Mouse (Mus musculus) ovary, adult 18-20 months (tissue): Measurements from ENCODE around the gene Kcnj12.

Source experiments
- DNase-seq: peaks from one replicate; pipeline ENCODE4 v3.0.0; 2022; ENCODE audit warnings: low spot score, mixed read lengths

The Kcnj12 gene

DNA sequence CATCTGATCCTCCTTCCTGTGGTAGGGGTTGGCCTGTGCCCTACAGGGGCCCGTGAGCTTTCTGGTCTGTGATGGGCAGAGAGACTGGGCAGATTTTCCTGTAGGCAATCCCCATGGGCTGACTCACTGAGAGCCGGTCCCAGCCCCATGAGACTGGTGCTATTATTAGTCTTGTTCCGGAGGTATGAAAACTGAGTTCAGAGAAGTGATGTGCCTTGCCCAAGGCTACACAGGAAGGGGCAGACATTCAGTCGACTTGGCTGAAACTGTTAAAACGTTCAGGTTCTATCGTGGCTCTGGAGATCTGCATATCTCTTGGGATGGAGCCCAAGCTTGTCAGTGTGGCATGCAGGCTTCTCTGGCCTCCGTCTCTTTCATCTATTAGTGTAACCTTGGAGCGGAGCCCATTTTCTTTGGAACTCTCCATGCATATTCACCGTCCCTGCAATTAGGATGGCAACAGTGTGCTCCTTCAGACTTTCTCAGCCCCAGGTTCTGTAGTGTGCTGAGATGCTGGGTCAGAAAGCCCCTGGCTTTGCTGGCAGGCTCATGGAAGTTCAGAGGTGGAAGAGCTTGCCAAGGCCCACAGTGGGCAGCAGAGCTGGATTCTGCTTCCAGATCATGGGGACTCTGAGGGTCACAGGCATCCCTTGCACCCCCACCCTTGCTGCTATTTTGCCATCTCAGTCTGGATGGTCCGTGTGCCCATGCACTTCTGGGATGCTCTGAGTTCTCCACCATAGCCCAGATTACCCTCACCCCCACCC is 37.5 kb downstream of the Kcnj12 start:
- DNase-seq: peak; percentile 32

DNA sequence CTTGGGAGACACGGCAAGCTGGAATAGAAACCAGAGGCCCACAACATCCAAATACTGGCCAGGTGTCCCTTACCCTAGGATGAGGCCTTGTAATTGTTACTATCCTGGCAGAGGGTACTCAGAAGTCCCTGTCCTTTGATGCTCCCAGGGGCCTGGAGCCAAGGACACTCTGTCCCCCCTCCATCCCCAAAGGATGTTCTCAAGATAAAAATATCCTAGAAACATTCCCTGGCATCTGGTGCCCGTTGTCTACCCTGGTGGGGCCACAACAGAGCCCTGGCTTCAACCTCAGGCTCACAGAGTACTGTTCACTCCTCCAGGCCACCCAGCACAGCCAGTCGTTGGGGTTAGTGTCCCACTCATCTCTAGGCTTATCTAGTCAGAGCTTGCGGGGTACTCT is 38.3 kb downstream of the Kcnj12 start:
- no peak for DNase-seq

DNA sequence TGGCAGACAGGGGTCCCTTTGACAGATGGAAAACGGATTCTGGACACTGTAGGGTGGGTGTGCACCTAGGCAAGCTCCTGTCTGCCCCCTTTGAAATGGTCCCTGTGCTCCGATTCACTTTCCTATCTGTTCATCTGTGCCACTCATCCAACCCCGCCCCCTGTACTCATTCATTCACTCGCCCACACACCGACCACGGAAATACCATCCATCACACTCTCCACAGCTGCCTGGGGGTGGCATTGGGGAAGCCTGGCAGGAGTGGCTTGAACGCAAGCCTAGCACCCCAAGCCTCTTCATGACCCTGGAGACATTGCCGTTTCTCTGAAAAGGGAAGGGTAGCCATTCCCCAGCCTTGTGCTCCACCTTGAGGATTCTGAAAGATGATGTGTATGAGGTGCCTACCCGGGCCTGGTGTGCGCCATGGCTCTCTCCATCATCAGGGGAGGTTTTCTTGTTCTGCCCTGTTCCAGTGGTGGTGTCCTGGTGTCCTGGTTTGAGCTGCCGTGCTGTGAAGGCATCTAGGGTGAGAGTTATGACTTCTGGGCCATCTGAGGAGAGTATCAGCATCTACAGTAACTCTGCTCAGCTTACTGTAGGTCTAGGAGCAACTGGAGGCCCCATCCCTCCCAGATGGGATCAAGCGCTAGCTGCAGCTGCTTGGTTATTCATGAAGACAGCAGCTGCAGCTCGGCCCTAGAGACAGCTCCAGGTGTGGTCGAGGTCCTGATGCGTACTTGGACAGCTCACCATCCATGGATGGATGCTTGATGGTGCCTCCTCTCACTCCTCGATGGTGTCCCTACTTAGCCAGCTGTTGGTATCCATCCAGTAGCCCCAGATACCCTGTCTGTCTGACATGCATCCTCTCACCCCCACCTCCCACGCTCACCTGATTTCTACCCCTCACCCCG is 40.4 kb downstream of the Kcnj12 start:
- DNase-seq: no peak

- no peak for DNase-seq
These were observed 41.1 kb downstream of the Kcnj12 start for GRCm38 (mm10) chr11:61063503-61063902.

- no peak for DNase-seq
These were observed 43.3 kb downstream of the Kcnj12 start for GRCm38 (mm10) chr11:61065620-61066019.

GRCm38 (mm10) chr11:61067133-61067835 is 44.9 kb downstream of the Kcnj12 start:
- DNase-seq: no peak

DNA sequence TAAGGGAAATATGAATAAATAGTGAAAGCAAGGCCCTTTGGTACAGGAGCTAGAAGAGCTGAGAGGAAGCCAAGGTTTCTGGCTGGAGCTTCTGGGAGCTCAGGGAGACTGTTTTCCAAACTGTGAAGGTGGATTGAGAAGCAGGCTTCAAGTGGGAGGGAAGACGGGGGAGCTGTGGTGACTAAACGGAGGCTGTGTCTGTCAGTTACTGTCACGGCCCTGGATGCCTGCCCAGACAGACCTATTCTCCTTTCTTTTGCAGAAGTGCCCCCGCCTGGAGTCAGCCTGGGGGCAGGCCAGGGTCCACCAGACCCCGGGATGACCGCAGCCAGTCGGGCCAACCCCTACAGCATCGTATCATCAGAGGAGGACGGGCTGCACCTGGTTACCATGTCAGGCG is 46.5 kb downstream of the Kcnj12 start:
- DNase-seq: no peak

DNA sequence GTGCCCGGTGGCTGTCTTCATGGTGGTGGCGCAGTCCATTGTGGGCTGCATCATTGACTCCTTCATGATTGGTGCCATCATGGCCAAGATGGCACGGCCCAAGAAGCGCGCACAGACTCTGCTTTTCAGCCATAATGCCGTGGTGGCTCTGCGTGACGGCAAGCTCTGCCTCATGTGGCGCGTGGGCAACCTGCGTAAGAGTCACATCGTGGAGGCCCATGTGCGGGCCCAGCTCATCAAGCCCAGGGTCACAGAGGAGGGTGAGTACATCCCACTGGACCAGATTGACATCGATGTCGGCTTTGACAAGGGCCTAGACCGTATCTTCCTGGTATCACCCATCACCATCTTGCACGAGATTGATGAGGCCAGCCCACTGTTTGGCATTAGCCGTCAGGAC is 47.3 kb downstream of the Kcnj12 start:
- no peak for DNase-seq

DNA sequence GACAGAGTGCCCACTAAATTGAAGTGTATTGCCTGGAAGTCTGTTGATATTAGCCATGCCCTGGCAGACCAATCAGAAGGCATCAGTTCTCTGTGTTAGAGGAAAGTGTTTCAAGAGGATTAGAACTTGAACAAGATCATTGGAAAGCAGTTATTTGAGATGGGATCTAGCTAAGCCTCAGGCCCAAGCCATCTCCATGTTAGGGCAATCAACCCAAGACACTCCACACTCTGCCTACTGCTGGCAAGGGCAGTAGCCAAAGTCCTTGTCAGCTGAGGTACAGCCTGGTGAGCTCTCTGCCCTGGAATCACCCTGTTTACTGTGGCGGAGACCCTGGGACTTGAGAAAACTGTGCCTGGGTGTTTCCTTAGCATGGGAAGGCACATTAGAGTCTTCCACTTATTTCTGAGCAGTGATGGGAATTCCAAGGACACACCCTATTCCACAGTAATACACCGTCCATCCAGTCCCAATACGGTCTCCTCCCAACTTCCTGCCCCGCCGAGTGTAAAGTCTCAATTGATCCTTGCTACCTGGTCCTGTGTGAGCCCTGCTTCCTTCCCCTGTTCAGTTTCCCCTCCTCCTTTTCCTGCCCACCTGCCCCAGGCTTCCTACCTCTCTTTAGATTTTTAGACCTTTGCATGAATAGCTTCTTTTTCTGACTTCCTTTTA is 52.4 kb downstream of the Kcnj12 start:
- no peak for DNase-seq

GRCm38 (mm10) chr11:61075361-61076326 is 53.3 kb downstream of the Kcnj12 start:
- no peak for DNase-seq

- DNase-seq: no peak
These were observed 59.3 kb downstream of the Kcnj12 start for GRCm38 (mm10) chr11:61081624-61082023.

DNA sequence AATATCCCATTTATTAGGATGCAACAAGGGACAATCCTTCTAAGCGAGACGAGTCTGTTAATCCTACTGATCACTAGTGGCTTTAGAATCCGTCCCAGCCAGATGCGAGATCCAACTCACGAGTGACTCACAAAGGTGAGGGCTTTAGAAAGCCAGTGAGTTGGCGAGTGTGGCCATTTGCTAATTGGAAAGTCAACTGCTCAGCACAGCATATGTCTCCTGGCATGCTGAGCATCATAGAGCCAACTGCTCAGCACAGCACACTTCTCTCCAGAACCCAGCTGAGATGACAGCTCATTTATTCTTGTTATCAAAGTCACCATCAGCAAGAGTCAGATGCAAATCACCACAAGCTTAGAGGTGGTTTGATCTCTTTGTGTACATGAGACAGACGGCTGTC is 67.8 kb downstream of the Kcnj12 start:
- no peak for DNase-seq

- no peak for DNase-seq
These were observed 68.8 kb downstream of the Kcnj12 start for GRCm38 (mm10) chr11:61091192-61091591.

DNA sequence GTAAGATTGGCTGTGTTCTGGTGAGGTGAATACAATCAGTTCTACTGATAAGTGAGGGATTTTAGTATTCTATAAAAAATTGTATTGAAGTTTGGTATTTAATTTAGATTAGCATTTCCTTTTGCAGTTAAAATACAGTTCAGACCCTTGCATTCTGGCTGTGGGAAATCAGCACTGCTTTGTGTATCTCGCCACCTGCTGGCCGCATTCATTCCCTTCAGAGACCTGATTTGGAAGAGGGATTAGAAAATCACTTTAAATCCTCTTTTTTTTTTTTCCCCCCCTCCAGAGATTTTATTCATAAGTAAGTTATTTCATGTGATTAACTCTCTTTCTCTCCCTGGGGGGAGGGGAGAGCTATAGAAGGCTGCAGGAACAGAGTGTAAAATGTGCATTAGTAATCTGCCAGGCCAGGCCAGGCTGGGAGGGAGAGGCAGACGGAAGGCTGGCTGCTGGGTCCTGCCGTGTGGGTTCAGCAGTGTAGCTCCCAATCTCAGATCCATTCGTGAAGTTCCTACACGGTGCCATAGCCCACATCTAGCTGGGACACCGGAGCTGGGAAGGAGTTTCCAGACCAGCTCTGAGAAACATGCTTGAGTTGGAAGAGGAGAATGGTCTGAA is 69.4 kb downstream of the Kcnj12 start:
- DNase-seq: no peak

GRCm38 (mm10) chr11:61098046-61098445 is 75.7 kb downstream of the Kcnj12 start:
- DNase-seq: no peak

- DNase-seq: no peak
These were observed 80.3 kb downstream of the Kcnj12 start for GRCm38 (mm10) chr11:61102397-61103339.

DNA sequence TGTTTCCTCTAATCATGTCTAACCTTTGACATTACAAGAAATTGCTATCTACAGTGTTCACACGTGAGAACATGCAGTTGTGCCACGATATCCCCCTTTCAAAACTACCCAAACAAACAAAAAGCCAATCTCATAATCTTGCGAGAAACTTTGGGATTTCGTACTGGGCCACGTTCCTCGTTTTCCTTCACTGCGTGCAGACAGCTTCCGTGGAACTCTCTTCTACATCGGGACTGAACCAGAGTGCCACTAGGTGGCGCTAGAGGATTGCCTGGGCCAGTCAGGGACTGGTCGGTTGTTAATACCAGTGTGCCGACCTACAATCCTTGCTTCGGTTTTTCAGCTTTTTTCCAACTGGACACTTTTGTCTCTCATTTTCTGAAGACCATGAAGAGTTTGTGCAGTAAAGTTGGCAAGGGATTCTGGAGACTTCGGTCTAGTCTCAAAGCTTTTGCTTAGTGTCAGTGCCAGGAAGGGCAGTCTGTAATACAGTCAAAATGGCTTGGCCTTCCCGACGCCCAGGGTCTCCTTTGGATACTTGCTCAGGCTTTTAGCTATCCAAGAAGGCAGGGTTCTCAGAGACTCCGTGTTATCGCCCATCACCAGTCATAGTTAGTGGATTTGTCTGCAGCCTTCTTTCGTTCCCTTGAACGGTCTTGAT is 82.0 kb downstream of the Kcnj12 start:
- DNase-seq: peak; percentile 64

- DNase-seq: no peak
These were observed 86.6 kb downstream of the Kcnj12 start for GRCm38 (mm10) chr11:61108911-61109361.

DNA sequence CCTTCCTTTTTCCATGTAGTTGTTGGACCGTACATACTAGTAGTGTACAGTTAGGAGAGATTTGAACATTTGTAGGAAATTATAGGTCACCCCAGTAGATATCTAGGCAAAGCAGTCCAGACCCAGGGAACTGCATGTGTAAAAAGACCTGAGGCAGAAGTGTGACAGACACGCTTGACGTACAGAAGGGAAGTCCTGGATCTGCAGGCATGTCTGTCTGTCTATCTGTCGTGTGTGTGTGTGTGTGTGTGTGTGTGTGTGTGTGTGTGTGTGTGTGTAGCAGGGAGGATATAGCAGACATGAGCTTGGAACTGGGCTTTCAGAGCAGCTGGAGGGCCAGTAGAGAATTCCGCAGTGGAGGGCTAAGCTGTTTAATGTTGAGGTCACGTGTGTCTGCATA is 87.3 kb downstream of the Kcnj12 start:
- no peak for DNase-seq
